Mouse (Mus musculus) CH12.LX (cell line): Measurements from ENCODE around the gene Trmt10a. TPM values are rescaled to one million over a fixed set of nuclear protein-coding genes. Genes with fewer than 3 reads are reported as not detected.
A peak's percentile ranks its signal among the peaks of the same experiment; 100 is the strongest.

Experiments
- DNase-seq: peaks from one replicate; pipeline ENCODE4 v3.0.0-alpha.2; 2013; ENCODE audit errors: extremely low read depth
- H3K27ac ChIP-seq: 2 replicates; pipeline ENCODE4 v1.5.1; 2012; ENCODE audit warnings: low read depth, mild to moderate bottlenecking, control low read depth, moderate library complexity; ENCODE audit not compliant: insufficient read depth
- H3K27me3 ChIP-seq: replicated peaks from 2 replicates; pipeline ENCODE3; 2012; ENCODE audit warnings: inconsistent platforms
- H3K36me3 ChIP-seq, 2 experiments: replicated peaks in 1 of 2; 2 replicates each; pipeline versions ENCODE3 to v1.6.1; 2012; ENCODE audit warnings: inconsistent platforms in 1 of 2, low read length in 1 of 2, mild to moderate bottlenecking in 1 of 2, mixed read lengths in 1 of 2, moderate library complexity in 1 of 2; ENCODE audit not compliant: control insufficient read depth in 1 of 2, insufficient read depth in 1 of 2
- H3K4me1 ChIP-seq, 2 experiments: 2 replicates each; pipeline ENCODE4 v1.6.1; 2012; ENCODE audit warnings: inconsistent platforms in 1 of 2, moderate library complexity in 1 of 2; ENCODE audit not compliant: insufficient read depth in 2 of 2, control insufficient read depth in 1 of 2
- H3K4me2 ChIP-seq: 2 replicates; pipeline ENCODE4 v1.6.1; 2012; ENCODE audit warnings: low read depth, mild to moderate bottlenecking, control low read depth; ENCODE audit not compliant: poor library complexity, insufficient read depth, severe bottlenecking
- H3K4me3 ChIP-seq, 3 experiments: fragments of 150-350 bp in 1 of 3; sonication (generic) in 1 of 3; replicated peaks in 1 of 3; 2 replicates each; pipeline versions ENCODE3 to v1.5.1; 2011 to 2012; ENCODE audit warnings: low read depth in 2 of 3, low read length in 2 of 3, mild to moderate bottlenecking in 2 of 3, moderate library complexity in 2 of 3, control low read depth in 1 of 3, improper control_type of control experiment in 1 of 3, inconsistent platforms in 1 of 3, mixed read lengths in 1 of 3; ENCODE audit not compliant: poor library complexity in 1 of 3
- H3K79me2 ChIP-seq: replicated peaks from 2 replicates; pipeline ENCODE4 v1.6.1; 2012; ENCODE audit warnings: mild to moderate bottlenecking, moderate library complexity; ENCODE audit not compliant: control insufficient read depth, poor library complexity, insufficient read depth, severe bottlenecking; ENCODE audit errors: extremely low read depth
- H3K9ac ChIP-seq: 2 replicates; pipeline ENCODE4 v1.6.1; 2012; ENCODE audit warnings: low read depth, mild to moderate bottlenecking, control low read depth, moderate library complexity; ENCODE audit not compliant: insufficient read depth
- H3K9me3 ChIP-seq: replicated peaks from 2 replicates; pipeline ENCODE3; 2012; ENCODE audit warnings: low read length, inconsistent platforms, mixed read lengths
- BHLHE40 ChIP-seq: IDR thresholded peaks from 2 replicates; pipeline ENCODE4 v1.6.1; 2011; ENCODE audit warnings: mild to moderate bottlenecking, low read depth, low read length, improper control_type of control experiment
- CHD2 ChIP-seq: IDR thresholded peaks from 2 replicates; pipeline ENCODE4 v1.6.1; 2011; ENCODE audit warnings: low read length, improper control_type of control experiment
- ELF1 ChIP-seq: IDR thresholded peaks from 2 replicates; pipeline ENCODE4 v1.6.1; 2014; ENCODE audit warnings: low read depth, mild to moderate bottlenecking, inconsistent platforms, low read length, improper control_type of control experiment
- IRF4 ChIP-seq: IDR thresholded peaks from 2 replicates; pipeline ENCODE4 v1.6.1; 2014; ENCODE audit warnings: low read depth, mild to moderate bottlenecking, inconsistent platforms, low read length, improper control_type of control experiment
- JUN ChIP-seq: IDR thresholded peaks from 2 replicates; pipeline ENCODE4 v1.6.1; 2011; ENCODE audit warnings: low read depth, mild to moderate bottlenecking, low read length, improper control_type of control experiment, moderate library complexity; ENCODE audit not compliant: insufficient read depth
- KAT2A ChIP-seq: IDR thresholded peaks from 2 replicates; pipeline ENCODE4 v1.6.1; 2012; ENCODE audit warnings: low read length, improper control_type of control experiment, inconsistent platforms; ENCODE audit not compliant: insufficient replicate concordance
- MAX ChIP-seq: IDR thresholded peaks from 2 replicates; pipeline ENCODE4 v1.6.1; 2011; ENCODE audit warnings: low read length, improper control_type of control experiment
- MAZ ChIP-seq: IDR thresholded peaks from 2 replicates; pipeline ENCODE4 v1.6.1; 2012; ENCODE audit warnings: low read depth, mild to moderate bottlenecking, inconsistent platforms, low read length, improper control_type of control experiment, moderate library complexity
- MYC ChIP-seq: IDR thresholded peaks from 2 replicates; pipeline ENCODE4 v1.6.1; 2011; ENCODE audit warnings: low read depth, mild to moderate bottlenecking, improper control_type of control experiment, low read length
- NELFE ChIP-seq: IDR thresholded peaks from 2 replicates; pipeline ENCODE4 v1.6.1; 2011; ENCODE audit warnings: low read depth, low read length, improper control_type of control experiment
- NRF1 ChIP-seq: IDR thresholded peaks from 2 replicates; pipeline ENCODE4 v1.6.1; 2014; ENCODE audit warnings: low read depth, mild to moderate bottlenecking, inconsistent platforms, low read length, improper control_type of control experiment, moderate library complexity
- POLR2A ChIP-seq: IDR thresholded peaks from 2 replicates; pipeline ENCODE4 v1.6.1; 2011; ENCODE audit warnings: low read depth, mild to moderate bottlenecking, improper control_type of control experiment, low read length
- RCOR1 ChIP-seq: conservative IDR thresholded peaks from 2 replicates; pipeline ENCODE4 v1.6.1; 2012; ENCODE audit warnings: low read depth, mild to moderate bottlenecking, inconsistent platforms, low read length, improper control_type of control experiment
- SIN3A ChIP-seq: IDR thresholded peaks from 2 replicates; pipeline ENCODE4 v1.6.1; 2012; ENCODE audit warnings: low read length, improper control_type of control experiment, inconsistent platforms
- USF1 ChIP-seq: IDR thresholded peaks from 2 replicates; pipeline ENCODE4 v1.6.1; 2014; ENCODE audit warnings: low read depth, mild to moderate bottlenecking, inconsistent platforms, low read length, improper control_type of control experiment
- USF2 ChIP-seq: conservative IDR thresholded peaks from 2 replicates; pipeline ENCODE4 v1.6.1; 2011; ENCODE audit warnings: low read depth, low read length, improper control_type of control experiment
- ZKSCAN1 ChIP-seq: IDR thresholded peaks from 2 replicates; pipeline ENCODE4 v1.6.1; 2012; ENCODE audit warnings: low read depth, inconsistent platforms, low read length, improper control_type of control experiment, borderline replicate concordance
- ZMIZ1 ChIP-seq: IDR thresholded peaks from 2 replicates; pipeline ENCODE4 v1.6.1; 2012; ENCODE audit warnings: low read depth, mild to moderate bottlenecking, inconsistent platforms, low read length, improper control_type of control experiment
- dilution Hi-C: fragments of 300-500 bp; cut with MboI; formaldehyde crosslinking; loops from 2 replicates; pipeline ENCODE4 v1.14.3; 2020; ENCODE audit warnings: low sequenced_read_pairs; ENCODE audit not compliant: extremely low pct_unique_long_range_greater_than_20kb, extremely low pct_ligation_motif_present
- in situ Hi-C: fragments of 300-500 bp; cut with MboI; formaldehyde crosslinking; loops from 3 replicates; pipeline ENCODE4 v1.14.3; 2019; ENCODE audit warnings: low sequenced_read_pairs, low pct_ligation_motif_present, low pct_unique_long_range_greater_than_20kb, mixed read lengths
- polyA plus RNA-seq: library from polyadenylated mRNA; unstranded; fragments of >175 nt; gene quantifications from 2 replicates; pipeline ENCODE4 v1.2.1, GENCODE M21; 2012; ENCODE audit warnings: low read depth; ENCODE audit not compliant: insufficient read length
- total RNA-seq, 2 experiments: library from RNA; depleted of rRNA; stranded (reverse); fragments of 300-350 nt in 1 of 2; fragments of >200 nt in 1 of 2; gene quantifications; 2 replicates each; pipeline ENCODE4 v1.2.3; 2012 to 2014

Gene Trmt10a
- total and polyA plus RNA-seq, 3 experiments: 31.6 to 65.7 (median 38.0) TPM

GRCm38 (mm10) chr3:138185290-138185689 is 42.0 kb downstream of the Trmt10a start:
- peaks cover 0 to 2% of the 10 kb centered on the region in 2 experiments; a peak in 1 of 4 replicates for H3K4me1 ChIP-seq
- H3K79me2 ChIP-seq: no peaks in the 10 kb centered on the region
- in situ Hi-C loops: no loop called here
- H3K4me2 ChIP-seq: no peak overlapping the region
- no peak overlapping the region for H3K9ac ChIP-seq
- H3K27me3 ChIP-seq: no peaks in the 10 kb centered on the region
- DNase-seq: no peak
- no peak overlapping the region for H3K27ac ChIP-seq
- no peaks in the 10 kb centered on the region for H3K9me3 ChIP-seq
- dilution Hi-C loops: no loop called here
- TF ChIP-seq MAX (no peak), JUN (no peak), USF2 (peak; percentile 7; the same call in 1 of the 2 replicates), CHD2 (no peak), BHLHE40 (peak; percentile 41; the same call in 1 of the 2 replicates), ZKSCAN1 (no peak), IRF4 (no peak), USF1 (peak; percentile 17), KAT2A (no peak), SIN3A (no peak)
- no peaks in the 10 kb centered on the region for H3K36me3 ChIP-seq
- no peak overlapping the region for H3K4me3 ChIP-seq

DNA sequence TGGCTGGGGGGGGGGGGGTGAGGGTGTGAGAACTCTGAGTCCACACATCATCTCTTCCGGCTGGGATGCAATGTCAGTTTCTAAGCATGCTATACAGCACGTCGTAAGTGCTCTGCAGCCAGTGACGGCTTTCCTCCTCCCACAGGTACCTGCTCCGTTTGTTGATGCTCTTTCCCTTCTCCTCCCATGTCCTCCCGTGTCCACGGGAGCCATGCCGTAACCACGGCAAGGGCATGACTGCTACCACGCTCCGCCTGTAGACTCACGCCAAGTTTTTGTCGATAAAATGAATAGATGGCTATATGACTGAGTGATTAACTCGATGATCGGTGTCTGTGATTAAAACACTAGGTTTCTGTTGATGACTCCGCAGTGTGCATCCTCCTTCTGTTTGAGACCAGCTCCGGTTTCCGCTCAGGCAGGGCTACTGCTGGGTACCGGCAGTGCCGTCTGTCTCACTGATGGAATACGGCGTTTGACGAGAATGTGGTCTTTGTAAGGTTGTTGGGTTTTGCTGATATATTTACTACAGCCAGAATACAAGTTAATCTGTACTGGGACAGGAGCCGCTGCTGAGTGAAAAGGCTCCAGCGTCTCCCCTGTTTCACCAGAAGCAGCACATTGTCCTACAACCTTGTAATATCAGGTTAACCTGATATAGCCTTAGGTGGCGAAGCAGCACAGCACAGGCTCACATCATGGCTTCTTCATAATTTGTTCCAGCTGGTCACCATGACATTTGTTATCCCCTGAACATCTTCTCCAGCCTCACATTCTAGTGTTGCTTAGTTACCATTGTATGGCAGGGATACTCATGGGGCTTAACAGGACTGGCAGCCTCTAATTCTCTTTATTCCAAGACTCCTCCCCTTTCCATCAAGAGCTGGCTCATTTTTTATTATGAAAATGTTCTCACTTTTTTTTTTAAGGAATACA is 43.0 kb downstream of the Trmt10a start:
- H3K9ac ChIP-seq: no peak overlapping the region
- dilution Hi-C loops: no loop called here
- H3K79me2 ChIP-seq: no peaks in the 10 kb centered on the region
- no peak overlapping the region for H3K27ac ChIP-seq
- H3K4me1 ChIP-seq: peaks cover 0 to 2% of the 10 kb centered on the region in 2 experiments; a peak in 1 of 4 replicates
- TF ChIP-seq USF2 (no peak), POLR2A (no peak), NRF1 (no peak), USF1 (no peak), MYC (no peak), ZMIZ1 (no peak), BHLHE40 (no peak), RCOR1 (no peak), NELFE (no peak), MAZ (no peak), ELF1 (no peak)
- no peak for DNase-seq
- H3K36me3 ChIP-seq: no peaks in the 10 kb centered on the region
- no peak overlapping the region for H3K4me2 ChIP-seq
- H3K27me3 ChIP-seq: no peaks in the 10 kb centered on the region
- in situ Hi-C loops: no loop called here
- H3K4me3 ChIP-seq: no peak overlapping the region
- peaks cover 1% of the 10 kb centered on the region for H3K9me3 ChIP-seq
